Mouse (Mus musculus) 3134 (cell line): ENCODE measurements at regions not wholly inside any gene's neighbourhood (a gene's known extent, or its start where the extent isn't known, plus 50 kb on each side); places are given as distances from the start of the nearest gene placed in this dataset.

Source experiments
- DNase-seq: peaks from one replicate; pipeline ENCODE4 v3.0.0-alpha.2; 2011; ENCODE audit warnings: low spot score; ENCODE audit not compliant: insufficient read length; ENCODE audit errors: extremely low read depth

GRCm38 (mm10) chr11:56290651-56291578 is 250.1 kb upstream of the Nmur2 start:
- no peak for DNase-seq

GRCm38 (mm10) chr11:56285575-56286260 is 244.9 kb upstream of the Nmur2 start:
- DNase-seq, result no peak

GRCm38 (mm10) chr11:56281201-56281600 is 240.4 kb upstream of the Nmur2 start:
- DNase-seq, result no peak

- no peak for DNase-seq
These were observed 239.4 kb upstream of the Nmur2 start for GRCm38 (mm10) chr11:56280216-56280615.

- DNase-seq, result no peak
These were observed 229.2 kb upstream of the Nmur2 start for GRCm38 (mm10) chr11:56269915-56270493.

- DNase-seq, result no peak
These were observed 221.9 kb upstream of the Nmur2 start for GRCm38 (mm10) chr11:56262726-56263125.

GRCm38 (mm10) chr11:56256356-56256755 is 215.5 kb upstream of the Nmur2 start:
- no peak for DNase-seq

- no peak for DNase-seq
These were observed 213.6 kb upstream of the Nmur2 start for GRCm38 (mm10) chr11:56254437-56254836.

- no peak for DNase-seq
These were observed 206.6 kb upstream of the Nmur2 start for GRCm38 (mm10) chr11:56247333-56247823.

- no peak for DNase-seq
These were observed 205.9 kb upstream of the Nmur2 start for GRCm38 (mm10) chr11:56246549-56247332.

GRCm38 (mm10) chr11:56244951-56245350 is 204.1 kb upstream of the Nmur2 start:
- no peak for DNase-seq

GRCm38 (mm10) chr11:56243447-56243846 is 202.6 kb upstream of the Nmur2 start:
- no peak for DNase-seq

GRCm38 (mm10) chr11:56238745-56239144 is 197.9 kb upstream of the Nmur2 start:
- DNase-seq, result no peak

- no peak for DNase-seq
These were observed 184.2 kb upstream of the Nmur2 start for GRCm38 (mm10) chr11:56224999-56225398.

GRCm38 (mm10) chr11:56215706-56216105 is 174.9 kb upstream of the Nmur2 start:
- DNase-seq, result no peak

- DNase-seq, result no peak
These were observed 161.0 kb upstream of the Nmur2 start for GRCm38 (mm10) chr11:56201844-56202243.

- DNase-seq, result no peak
These were observed 154.5 kb upstream of the Nmur2 start for GRCm38 (mm10) chr11:56195316-56195715.

GRCm38 (mm10) chr11:56193426-56193825 is 152.6 kb upstream of the Nmur2 start:
- DNase-seq, result no peak

- DNase-seq, result no peak
These were observed 133.1 kb upstream of the Nmur2 start for GRCm38 (mm10) chr11:56173895-56174294.

GRCm38 (mm10) chr11:56173246-56173645 is 132.4 kb upstream of the Nmur2 start:
- DNase-seq, result no peak

- no peak for DNase-seq
These were observed 128.8 kb upstream of the Nmur2 start for GRCm38 (mm10) chr11:56169576-56169975.
